Mouse (Mus musculus) kidney, adult 8-10 months (tissue): ENCODE data around the gene Wnt2b.

Source experiments
- DNase-seq, 2 experiments: peaks; one replicate each; pipeline ENCODE4 v3.0.0; 2022

Wnt2b gene

DNA sequence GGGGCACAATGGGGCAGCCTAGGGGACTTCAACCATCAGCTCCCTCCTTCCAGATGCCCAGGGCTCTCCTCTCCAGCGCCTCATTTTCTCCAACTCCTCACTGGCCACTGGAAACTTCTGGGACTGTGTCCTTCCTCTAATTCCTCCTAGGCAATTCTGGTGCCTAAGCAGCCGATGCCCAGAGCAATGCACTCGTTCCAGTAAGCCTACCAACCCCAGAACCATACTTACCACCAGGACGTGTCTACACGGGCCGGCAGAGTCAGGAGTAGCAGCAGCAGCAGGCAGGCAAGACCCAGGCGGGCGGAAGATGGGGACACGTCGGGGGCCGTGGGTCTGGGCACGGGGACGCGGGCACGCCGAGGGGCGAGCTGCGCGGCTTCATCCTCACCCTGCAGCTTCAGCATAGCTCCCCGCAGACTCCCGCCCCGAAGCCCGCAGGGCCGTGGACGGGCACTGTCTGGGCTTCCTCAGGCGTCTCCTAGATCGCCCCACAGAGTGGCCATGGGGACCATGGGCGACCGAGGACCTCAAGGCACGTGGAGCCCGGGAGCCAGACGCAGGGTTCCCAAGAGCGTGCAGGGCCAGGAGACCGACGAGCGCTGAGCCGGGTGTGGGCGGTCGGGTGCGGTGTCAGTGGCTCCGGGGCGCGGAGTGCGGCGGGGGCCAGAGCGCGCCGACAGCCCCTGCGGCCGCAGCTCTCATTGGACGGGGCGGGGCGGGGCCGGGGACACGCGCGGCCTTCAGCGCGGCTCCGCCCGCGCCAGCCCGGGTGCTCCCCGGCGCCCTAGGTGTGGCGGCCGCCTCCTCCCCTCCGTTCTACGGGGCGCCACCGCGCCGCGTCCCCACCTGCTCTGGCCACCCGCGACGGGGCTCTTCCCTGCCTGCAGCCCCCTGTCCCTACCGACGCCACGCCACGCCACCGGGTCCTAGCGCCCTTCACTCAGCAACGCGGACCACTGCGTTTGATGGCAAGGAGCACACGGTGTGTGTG lies at the start of gene Wnt2b:
Gene Wnt2b (minus strand): TSS at position 856 of the 994 bp plus-strand sequence.
- no peak for DNase-seq

DNA sequence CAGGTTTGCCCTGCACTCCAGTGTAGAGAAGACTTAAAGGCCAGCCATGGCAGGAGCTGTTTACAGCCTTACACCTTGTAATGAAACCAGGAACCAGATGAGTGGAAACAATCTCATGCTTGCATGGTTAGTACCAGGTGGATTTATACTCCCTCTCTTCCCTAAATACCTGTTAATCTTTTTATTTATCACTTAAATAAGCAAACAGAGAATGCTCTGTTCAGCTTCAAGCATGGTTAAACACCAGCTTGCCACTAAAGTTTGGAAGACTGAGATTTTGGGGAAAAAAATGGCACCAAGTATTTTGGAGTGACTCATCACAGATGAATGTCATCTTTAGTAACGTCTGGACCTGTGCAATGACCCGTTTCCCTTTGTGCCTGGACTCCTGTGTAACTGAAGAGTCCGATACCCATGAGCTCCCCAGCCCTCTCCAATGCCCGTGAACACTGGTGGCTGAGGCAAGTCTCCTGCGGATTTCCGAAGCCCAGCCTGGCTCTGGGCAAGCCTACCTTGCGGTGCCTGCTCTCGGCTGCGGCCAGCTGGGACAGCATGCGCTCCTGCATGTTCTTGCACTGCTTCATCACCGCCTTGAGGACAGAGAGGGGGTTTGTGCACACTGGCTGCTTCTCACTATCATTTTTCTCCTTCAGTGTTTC lies 49.1 kb upstream of the Wnt2b start:
- no peak for DNase-seq

DNA sequence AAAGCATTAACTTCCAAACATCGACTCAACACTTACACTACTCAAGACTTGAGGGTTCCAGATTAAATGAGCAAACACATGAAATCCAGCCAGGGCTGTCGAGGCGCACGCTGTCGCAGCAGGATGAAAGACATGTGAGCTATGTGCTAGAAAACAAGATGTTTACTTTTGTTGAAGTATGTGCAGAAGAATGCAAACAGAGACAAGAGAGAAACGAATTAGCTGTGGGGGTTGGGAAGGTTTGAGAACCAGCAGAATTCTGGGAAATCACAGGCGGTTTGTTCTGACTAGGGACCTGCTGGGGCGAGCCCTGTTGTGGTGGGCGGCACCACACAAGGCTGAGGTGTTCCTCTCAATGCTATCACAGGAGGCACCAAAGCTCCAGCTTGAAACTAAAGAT lies 46.3 kb upstream of the Wnt2b start:
- DNase-seq: no peak

DNA sequence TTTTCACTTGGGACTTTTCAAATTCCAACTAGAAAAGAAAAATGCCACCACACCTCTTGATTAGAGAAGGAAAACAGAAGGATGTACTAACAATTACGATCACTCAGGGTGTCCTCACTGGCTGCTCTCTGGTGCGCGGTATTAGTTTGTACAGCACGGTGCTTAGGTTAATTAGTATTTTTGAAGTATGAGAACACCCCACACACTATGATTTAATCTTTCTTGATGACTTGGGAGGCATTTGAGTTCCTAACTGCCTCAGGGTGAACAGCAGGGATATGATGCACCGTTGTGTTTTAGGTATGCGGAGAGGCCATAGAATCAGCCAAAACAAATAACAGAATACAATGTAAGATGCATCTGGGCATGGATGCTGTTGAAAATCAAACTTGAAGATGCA lies 44.4 kb upstream of the Wnt2b start:
- DNase-seq: no peak

DNA sequence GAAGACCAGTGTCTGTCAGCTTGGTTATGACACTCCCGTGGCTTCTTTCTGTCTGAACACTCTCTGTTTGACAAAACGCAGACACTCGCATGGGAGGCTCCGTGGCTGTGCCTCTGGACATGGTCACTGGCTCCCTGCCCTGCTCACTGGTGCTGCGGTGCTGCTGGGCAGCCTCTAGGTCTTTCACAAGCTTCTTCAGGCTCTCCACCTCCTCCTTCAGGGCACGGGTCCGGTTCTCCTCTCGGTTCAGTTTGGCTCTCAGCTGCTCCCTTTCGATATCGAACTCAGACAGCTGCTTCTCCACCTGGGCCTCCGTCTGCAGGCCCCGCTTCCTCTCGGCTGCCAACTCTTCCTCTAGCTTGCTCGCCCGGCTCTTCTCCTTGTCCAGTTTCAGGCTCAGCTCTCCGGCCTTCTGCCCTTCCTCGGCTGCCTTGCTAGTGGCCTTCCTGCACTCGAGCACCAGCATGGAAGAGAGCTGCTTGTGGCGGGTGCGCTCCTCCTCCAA lies 43.9 kb upstream of the Wnt2b start:
- no peak for DNase-seq

DNA sequence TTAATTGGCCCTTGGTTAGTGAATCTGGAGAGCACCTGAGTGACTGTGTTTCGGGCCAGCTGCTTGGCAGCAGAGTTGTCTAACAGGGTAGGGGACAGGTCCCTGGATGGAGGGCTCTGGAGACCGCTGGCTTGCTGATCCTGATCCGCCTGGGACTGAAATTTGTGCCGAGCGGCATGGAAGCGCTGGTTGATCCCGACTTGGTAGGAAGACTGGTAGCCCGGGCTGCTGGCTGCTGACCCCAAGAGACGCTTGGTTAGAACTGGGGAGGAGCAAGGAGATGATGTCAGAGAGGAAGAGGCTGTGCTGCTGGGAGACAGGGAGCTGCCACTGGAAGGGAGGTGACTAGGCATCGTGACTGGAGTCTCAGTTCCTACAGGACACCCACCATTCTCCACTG lies 43.3 kb upstream of the Wnt2b start:
- no peak for DNase-seq

DNA sequence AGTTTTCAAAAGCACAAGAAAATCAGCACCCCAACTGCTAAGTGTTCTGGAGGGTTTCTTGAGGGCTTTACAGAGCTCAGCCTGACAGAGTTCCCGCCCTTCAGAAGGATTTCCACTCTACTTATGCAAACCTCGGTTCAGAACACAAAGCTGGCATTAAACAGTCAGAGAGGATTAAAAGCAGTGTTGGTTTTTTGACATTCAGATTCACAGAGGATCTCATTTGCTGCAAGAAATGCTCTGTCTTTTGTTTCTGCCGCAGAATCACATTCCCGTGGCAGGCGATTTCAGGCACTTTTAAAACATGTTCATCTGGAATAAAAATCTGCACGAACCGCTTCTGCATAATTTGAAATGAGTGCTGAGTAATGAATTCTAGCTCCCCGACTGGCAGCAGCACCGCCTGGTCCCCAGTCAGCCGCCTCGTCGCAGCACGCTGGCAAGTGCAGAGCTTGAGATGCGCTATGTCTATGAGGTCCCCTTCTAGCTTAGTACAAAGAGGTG lies 42.3 kb upstream of the Wnt2b start:
- DNase-seq: no peak

DNA sequence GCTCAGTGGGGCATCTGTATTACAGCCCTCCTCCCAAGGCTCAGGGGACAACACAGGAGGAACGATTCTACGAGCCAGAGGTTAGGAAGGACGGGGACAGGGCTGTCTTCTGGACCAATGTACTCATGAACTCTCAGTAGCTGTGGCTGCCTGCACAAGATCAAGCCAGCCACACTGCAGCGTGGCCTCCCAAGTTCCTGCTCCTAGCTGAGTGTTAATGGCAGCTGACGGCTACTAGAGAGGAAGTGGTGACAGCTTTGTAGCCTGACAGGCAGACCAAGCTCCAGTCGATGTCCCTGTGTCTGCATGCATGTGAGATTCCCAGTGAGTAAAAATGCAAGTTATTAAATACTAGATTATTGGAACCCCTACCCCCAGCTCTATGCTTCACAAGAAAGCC lies 39.7 kb upstream of the Wnt2b start:
- DNase-seq: no peak

DNA sequence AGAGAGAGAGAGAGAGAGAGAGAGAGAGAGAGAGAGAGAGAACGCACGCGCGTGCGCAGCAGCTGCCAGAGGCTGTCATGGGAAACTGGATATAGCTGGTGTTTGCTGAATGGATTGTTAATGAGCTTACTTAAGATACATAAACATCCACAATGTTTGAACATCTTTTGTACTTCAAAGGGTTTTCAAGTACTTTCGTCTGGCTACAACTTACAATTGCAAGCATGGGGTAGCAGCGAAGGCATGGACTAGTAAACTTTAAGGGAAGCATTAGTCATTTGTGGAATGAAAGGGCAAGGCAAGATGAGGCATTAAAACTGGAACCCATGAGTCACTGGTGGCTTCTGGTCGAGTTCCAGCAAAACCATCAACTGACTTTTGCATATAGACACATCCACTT lies 38.8 kb upstream of the Wnt2b start:
- DNase-seq: no peak

DNA sequence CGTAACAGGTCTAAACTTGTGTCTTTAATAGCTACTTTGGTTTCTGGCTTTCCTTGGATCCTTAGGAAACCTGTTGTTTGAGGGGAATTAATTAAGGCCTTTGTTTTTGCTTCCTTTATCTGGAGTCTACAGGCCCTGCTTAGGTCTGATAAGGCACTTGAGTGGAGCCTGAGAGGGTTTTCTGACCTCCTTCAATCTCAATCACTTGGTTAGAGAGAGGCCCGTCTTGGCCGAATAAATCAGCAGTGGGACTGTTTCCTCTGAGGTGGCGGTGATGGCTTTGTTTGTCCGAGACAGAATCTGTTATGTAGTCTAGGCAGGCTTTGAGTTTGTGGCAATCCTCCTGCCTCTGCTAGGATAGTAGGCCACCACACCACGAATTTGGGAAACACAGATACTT lies 35.8 kb upstream of the Wnt2b start:
- no peak for DNase-seq

DNA sequence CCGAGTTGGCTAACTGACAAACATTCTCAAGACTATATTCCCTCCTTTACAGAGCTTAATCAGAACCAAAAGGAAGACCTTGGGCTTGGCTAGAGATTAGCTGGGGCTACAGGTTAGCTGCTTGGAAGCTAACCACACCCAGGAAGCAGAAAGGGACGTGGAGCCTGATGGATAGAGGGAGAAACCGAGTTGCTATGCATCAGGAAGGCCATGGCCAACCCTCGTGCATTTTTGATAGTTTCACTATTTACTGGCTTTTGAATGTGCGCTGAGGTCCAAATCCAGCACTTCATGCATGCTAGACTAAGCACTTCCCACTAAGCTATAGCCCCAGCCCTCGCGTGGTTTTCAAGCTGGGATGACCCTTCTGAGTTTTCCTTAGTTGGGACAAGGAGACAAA lies 34.0 kb upstream of the Wnt2b start:
- no peak for DNase-seq

DNA sequence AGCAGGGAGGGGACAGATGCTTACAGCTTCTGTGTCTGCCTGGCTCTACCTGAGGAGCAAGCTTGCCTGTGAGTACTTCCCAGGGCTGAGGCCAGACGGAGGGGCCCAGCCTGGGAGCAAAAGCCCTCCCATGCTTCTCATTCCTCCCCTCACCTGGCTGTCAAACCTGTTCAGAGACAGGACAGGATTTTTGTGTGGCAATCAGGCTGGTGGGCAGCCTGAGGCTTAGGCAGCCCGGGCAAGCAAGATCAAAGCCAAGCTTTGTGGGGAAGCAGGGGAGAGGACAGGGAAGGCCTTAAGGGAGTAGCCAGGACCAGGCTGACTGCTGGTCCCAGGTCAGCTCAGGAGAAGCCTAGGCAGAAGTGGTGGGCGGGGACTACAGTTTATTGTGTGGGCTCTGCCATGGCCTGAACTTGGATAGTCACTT lies 32.7 kb upstream of the Wnt2b start:
- DNase-seq: no peak

DNA sequence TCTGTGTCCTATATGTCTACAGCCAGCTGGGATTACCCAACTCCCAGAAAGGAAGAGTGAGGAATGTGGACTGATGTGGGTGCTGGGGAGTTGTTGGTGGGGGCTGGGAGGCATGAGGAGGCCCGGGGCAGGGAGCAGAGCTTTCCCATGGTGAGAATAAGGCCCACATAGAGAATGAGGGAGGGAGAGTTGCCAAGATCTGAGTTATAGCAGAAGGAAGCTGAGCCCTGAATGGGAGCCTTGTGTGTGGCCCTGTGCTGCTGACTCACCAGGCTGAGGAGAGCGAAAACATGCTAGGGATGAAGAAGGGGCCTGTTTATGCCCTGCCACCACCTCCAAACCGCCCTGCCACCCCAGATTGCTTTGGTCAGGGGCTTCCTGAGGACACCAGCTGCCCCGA lies 32.1 kb upstream of the Wnt2b start:
- DNase-seq: no peak

DNA sequence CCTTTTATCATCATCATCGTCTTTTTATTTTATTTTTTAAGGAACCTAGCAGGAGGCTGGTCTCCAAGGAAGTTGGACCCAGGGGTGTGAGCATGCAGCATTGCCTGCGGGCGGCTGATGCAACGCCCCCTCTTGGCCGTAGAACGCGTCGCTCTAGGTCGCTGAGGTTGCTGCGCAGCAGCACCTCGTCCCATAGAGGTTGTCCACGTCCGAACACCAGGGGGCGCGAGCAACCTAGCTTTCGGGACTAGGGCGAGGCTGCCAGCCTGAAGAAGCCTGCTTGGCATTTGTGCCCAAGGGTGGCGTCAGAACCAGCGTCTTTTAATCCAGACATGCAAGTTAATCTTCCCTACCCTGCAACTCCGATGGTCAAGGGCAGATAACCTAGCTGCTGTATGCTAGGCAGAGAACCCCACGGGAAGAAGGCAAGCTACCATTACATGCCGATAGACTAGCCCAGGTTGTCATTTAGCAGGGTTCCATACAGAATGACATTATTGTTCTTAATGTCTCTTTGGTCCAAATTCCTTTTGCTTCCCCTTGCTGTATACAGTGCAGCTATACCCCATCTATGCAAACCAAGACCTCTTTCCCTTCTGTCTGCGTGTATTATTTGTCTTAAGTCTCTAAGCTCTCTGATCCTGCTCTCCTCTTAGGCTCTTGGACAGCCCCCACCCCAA lies 31.1 kb upstream of the Wnt2b start:
- peak; percentile 75 to 89 for DNase-seq

DNA sequence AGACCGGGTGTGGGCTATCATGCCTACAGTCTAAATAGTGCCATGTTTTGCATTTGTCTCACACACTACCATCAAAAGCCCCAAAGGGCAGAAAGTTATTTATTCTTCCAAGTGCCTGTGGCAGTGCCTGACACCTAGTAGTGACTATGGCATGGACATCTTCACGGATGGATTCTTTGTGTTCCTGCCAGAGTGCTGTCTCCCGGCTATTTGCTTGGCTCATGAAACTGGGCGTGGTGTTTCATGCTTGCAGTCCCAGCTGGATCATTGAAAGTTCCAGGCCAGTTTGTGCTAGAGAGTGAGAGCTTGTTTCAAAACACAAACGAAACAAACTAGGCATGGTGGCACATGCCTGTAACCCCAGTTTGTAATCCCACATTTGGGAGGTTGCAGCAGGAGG lies 30.0 kb upstream of the Wnt2b start:
- no peak for DNase-seq

DNA sequence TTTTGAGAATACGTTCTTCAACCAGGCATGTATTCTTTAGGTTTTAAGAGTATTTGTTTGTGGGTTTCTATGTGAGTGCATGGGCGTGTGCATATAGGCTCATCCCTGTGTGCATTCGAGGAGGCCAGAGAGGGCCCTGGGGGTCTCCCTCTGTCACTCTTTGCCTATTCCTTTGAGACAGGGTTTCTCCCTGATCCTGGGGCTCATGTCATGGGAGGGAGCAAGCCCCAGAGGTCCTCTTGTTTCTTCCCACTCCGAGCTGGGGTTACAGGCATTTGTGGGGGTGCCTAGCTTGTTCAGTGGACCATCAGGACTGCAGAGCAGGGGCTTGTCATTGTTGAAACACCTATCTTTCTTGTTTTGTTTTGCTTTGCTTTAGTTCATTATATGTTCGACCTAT lies 26.2 kb upstream of the Wnt2b start:
- no peak for DNase-seq

DNA sequence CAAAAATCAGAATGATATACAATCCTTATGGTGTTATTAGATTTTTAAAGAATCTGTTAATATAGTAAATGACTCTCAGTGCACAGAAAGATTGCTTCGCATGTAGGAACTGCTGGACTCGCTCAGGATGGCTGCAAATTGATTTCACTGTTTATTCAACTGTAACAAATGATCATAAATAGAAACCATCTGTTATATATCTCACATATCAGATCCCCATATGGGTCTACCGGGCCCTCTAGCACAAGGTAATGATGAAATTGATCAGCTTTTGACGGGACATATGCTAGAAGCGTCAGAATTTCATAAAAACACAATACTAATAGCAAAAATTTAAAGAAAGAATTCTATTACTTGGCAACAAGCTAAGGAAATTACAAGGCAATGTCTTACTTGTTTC lies 18.0 kb upstream of the Wnt2b start:
- DNase-seq: no peak

DNA sequence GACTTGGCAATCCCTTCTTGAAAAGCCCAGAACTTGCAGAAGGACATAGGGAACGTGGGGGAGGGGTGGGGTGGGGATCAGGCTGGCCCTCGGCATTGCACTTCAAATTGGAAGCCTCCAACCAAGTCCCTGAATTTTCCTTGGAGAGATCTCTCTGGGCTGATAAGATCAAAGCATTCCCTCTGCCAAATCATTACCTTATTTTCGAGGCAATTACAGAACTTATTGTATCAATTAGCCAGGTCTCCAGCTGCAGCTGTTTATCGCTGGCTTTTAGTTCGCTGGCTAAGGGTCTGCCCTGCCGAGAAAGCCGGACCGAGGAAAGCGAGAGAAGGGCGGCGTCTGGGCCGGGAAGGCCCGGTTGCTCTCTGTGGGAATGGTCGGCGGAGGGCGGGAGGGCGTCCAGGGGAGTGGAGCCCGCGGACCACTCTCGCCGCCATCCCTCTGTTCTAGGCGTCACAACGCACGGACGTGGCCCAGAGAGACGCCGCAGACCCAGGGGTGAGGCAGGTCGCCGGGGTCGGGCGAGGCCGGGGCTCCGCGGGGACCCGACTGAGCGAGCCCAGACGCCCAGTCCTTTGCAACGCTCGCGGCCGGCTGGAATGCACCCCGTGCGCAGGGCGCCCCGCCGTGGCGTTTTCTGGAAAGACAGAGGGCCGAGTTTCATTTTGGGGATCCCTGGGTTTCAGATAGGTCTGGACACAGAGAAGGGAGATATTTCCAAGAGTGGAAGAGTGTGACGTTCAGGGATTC lies 6.0 kb upstream of the Wnt2b start:
- DNase-seq: peak; percentile 69 to 89

DNA sequence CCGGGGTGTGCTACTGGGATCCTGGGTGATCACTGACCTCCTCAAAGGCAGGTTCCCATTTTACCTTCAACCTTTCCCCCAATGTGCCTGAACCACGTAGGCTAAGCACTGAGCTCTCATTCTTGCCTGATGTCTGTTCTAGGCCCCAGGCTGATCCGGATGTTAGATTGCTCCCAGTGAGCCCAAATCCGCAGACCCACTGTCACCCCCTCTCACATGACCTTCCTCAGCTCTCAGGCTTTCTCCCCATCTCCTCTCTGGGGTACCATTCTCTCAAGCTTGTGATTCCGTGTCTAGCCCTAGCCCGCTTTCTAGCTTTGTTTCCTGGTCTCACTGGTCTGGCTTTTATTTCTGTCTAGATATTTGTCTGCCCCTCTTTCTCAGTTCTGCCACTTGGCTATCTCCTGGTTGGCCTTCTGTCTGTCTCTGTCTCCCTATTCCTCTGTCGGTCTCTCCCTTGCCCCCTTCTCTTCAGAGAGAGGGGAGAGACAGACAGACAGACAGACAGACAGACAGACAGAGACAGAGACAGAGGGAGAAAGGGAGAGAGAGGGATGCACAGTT lies 4.4 kb upstream of the Wnt2b start:
- no peak for DNase-seq

DNA sequence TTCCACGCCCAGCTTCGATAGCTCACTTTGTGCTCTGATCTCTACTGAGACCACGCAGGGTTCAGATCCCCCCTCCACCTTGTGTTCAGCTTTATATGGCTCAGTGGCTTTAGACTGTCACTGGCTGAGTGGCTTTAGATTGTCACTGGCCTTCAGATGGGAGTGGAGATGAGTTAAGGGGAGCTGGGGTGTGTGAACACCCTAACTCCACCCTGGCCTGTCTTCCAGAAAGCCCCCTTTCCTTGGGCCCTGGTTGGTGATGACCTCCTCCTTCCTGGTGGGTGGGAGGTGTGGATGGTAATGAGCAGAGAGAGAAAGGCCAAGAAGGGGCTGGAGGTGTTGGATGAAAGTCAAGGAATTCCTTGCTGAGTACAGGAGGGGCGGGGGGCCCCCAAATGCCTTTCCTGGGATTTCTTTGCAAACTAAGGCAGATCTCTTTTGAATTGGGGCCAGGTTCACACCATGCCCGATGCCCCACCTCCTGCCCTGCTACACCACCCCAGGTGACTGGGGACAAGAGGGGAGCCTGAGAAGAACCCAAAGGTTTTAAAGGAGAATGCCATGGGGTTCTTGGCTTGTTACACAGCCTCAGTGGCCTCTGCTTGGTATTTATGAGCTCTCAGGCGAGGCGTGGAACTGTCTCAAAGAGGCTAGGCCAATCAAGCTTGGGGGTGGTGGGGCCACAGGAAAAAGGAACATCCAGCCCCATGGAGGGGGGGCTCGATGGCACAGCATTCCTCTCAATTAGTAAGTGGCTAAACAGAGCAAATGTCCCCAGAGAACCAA lies 3.5 kb upstream of the Wnt2b start:
- DNase-seq: no peak
